Mouse (Mus musculus) liver, postnatal 0 days (tissue): Measurements from ENCODE around the gene Psen2.

ENCODE experiments used
- CTCF ChIP-seq: sonication (generic); IDR thresholded peaks from 2 replicates; pipeline ENCODE4 v1.5.1; 2016; ENCODE audit warnings: antibody characterized with exemption, low read depth
- EP300 ChIP-seq: IDR thresholded peaks from 2 replicates; pipeline ENCODE4 v1.6.1; 2016; ENCODE audit warnings: antibody characterized with exemption, low read depth, mild to moderate bottlenecking

GRCm38 (mm10) chr1:180200722-180201121 is 62.5 kb downstream of the Psen2 start:
- no peak for TF ChIP-seq CTCF
- no peak for TF ChIP-seq EP300
